Mouse (Mus musculus) neural tube, embryonic 13.5 days (tissue): ENCODE measurements around the gene Spib. TPM values are rescaled to one million over a fixed set of nuclear protein-coding genes. Genes with fewer than 3 reads are reported as not detected.

ENCODE experiments used
- ATAC-seq: fragments of 200-750 bp; cut with Nextera tagmentation; 2 replicates; pipeline ENCODE4 v1.8.0; 2017; ENCODE audit warnings: low read depth, mild to moderate bottlenecking, moderate TSS enrichment, moderate library complexity
- H3K27ac ChIP-seq: fragments of 300-500 bp; sonication (generic); replicated peaks from 2 replicates; pipeline ENCODE4 v1.5.1; 2015; ENCODE audit warnings: moderate library complexity, mild to moderate bottlenecking, inconsistent platforms
- H3K27me3 ChIP-seq: fragments of 300-500 bp; sonication (generic); 2 replicates; pipeline ENCODE4 v1.6.1; 2015; ENCODE audit warnings: mild to moderate bottlenecking, inconsistent platforms
- H3K36me3 ChIP-seq: fragments of 300-500 bp; sonication (generic); 2 replicates; pipeline ENCODE4 v1.6.1; 2015; ENCODE audit warnings: mild to moderate bottlenecking, inconsistent platforms
- H3K4me1 ChIP-seq: fragments of 300-500 bp; sonication (generic); replicated peaks from 2 replicates; pipeline ENCODE4 v1.6.1; 2015; ENCODE audit warnings: inconsistent platforms
- H3K4me2 ChIP-seq: fragments of 300-500 bp; sonication (generic); 2 replicates; pipeline ENCODE4 v1.6.1; 2015; ENCODE audit warnings: inconsistent platforms, mild to moderate bottlenecking, moderate library complexity
- H3K4me3 ChIP-seq: fragments of 300-500 bp; sonication (generic); 2 replicates; pipeline ENCODE4 v1.5.1; 2015; ENCODE audit warnings: mild to moderate bottlenecking, inconsistent platforms
- H3K9ac ChIP-seq: fragments of 300-500 bp; sonication (generic); 2 replicates; pipeline ENCODE4 v1.6.1; 2015; ENCODE audit warnings: moderate library complexity, mild to moderate bottlenecking, inconsistent platforms
- H3K9me3 ChIP-seq: fragments of 300-500 bp; sonication (generic); 2 replicates; pipeline ENCODE4 v1.6.1; 2016; ENCODE audit warnings: inconsistent platforms
- WGBS: fragments of 180-500 bp; shearing (Covaris S2); methylation state at CpG from one replicate; pipeline ENCODE4 v1.1.7; 2015; 5-methylcytosine and 5-hydroxymethylcytosine counted together
- polyA plus RNA-seq: library from polyadenylated mRNA; unstranded; fragments of >200 nt; fragmentation: Nextera tagmentation; extraction: Ambion mirVana; gene quantifications from 2 replicates; pipeline ENCODE4 v1.2.1, GENCODE M21; 2015

Gene Spib
- polyA plus RNA-seq, 1 experiment from 2014 or later: 0.13 TPM

GRCm38 (mm10) chr7:44560435-44561400 lies 28.8 kb upstream of the Spib start:
- Histone ChIP-seq H3K4me3 (no peak overlapping the region), H3K36me3 (no peaks in the 10 kb centered on the region), H3K27me3 (peaks cover 19% of the 10 kb centered on the region), H3K4me1 (no peaks in the 10 kb centered on the region), H3K4me2 (no peak overlapping the region), H3K9me3 (no peaks in the 10 kb centered on the region), H3K27ac (no peak overlapping the region), H3K9ac (0 out of 2 replicates have a peak overlapping the region, but pooled peaks have one; percentile 22)
- WGBS: 55% methylated on average over 18 of the region's 18 CpGs
- peak; percentile 67 for ATAC-seq

GRCm38 (mm10) chr7:44557629-44558028 lies 25.8 kb upstream of the Spib start:
- Histone ChIP-seq H3K27ac (no peak overlapping the region), H3K4me1 (peaks cover 11% of the 10 kb centered on the region)

DNA sequence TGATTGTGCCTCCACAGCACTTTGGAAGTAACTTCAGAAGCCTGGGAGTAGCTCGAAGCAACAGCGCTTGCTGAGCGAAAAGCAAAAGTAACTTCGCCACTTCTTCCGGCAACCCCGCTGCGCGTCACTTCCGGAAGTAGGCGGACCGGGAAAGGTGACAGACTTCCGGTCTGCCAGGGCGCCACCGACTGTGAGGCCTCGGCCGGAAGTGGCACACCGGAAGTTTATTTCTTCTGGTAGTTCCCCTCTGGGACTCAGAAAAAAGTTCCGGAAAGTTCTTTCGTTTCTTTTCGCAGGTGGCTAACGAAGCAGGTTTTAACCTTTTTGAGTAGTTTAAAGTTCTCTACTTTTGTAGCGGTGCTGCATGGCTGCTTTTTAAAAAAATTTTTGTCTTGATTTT lies 22.0 kb upstream of the Spib start, which contains the start of gene Nr1h2:
Nr1h2 (minus strand) TSS at position 126 of the 400 bp plus-strand sequence.
- Histone ChIP-seq H3K9ac (peak within 1 kb of the TSS; percentile 70), H3K4me3 (peak within 1 kb of the TSS; percentile 70), H3K4me2 (peak within 1 kb of the TSS; percentile 64), H3K9me3 (no peaks in the 10 kb centered on the region), H3K4me1 (peaks cover 17% of the 10 kb centered on the region), H3K27ac (peak within 1 kb of the TSS; percentile 91), H3K36me3 (peaks cover 33% of the 10 kb centered on the region), H3K27me3 (peaks cover 12% of the 10 kb centered on the region; the same call in 1 of the 2 replicates)
- ATAC-seq: peak; percentile 84
- under 1% methylated on average over 22 of the region's 22 CpGs for WGBS

More at GRCm38 (mm10) chr7:44557629-44558028, 25.8 kb upstream of the Spib start:
- H3K4me3 ChIP-seq: no peak overlapping the region
- ATAC-seq: no peak
- WGBS: 85% methylated on average over 2 of the region's 2 CpGs
- no peaks in the 10 kb centered on the region for H3K36me3 ChIP-seq
- H3K9ac ChIP-seq: no peak overlapping the region
- H3K4me2 ChIP-seq: no peak overlapping the region
- peaks cover 12% of the 10 kb centered on the region; the same call in 1 of the 2 replicates for H3K27me3 ChIP-seq
- no peaks in the 10 kb centered on the region for H3K9me3 ChIP-seq

DNA sequence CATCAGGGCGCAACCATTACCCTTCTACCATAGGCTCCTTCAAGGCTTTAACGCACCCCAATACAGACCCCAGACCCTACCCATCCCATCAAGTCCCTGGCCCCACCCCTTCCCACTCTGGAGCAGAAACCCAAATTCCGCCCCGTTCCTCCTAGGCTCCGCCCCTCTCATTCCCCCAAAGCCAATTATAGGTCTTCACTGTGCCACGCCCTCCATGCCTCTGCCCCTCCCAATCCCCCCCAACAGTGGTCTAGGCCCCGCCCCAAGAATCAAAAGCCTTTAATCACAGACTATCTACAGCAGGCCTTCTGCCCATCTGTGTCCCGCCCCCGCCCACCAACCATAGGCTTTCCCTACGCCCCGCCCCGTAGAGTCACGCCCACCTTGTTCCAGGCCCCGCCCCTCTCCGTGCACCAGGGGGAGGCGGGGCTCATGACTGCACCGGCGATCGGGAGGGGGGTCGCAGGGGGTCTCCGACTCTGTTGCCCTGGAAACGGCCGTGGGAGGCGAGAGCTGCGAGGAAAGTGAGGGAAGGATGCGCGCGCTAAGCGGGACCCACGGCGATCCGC lies 21.4 kb upstream of the Spib start:
- under 1% methylated on average over 32 of the region's 32 CpGs for whole genome bisulfite sequencing
- Histone ChIP-seq H3K27ac (peak overlapping the region; percentile 91), H3K36me3 (peaks cover 33% of the 10 kb centered on the region), H3K27me3 (peaks cover 12% of the 10 kb centered on the region; the same call in 1 of the 2 replicates), H3K9ac (peak overlapping the region; percentile 70), H3K9me3 (no peaks in the 10 kb centered on the region), H3K4me3 (peak overlapping the region; percentile 70), H3K4me2 (peak overlapping the region; percentile 64), H3K4me1 (peaks cover 19% of the 10 kb centered on the region)
- peak; percentile 84 for ATAC-seq

DNA sequence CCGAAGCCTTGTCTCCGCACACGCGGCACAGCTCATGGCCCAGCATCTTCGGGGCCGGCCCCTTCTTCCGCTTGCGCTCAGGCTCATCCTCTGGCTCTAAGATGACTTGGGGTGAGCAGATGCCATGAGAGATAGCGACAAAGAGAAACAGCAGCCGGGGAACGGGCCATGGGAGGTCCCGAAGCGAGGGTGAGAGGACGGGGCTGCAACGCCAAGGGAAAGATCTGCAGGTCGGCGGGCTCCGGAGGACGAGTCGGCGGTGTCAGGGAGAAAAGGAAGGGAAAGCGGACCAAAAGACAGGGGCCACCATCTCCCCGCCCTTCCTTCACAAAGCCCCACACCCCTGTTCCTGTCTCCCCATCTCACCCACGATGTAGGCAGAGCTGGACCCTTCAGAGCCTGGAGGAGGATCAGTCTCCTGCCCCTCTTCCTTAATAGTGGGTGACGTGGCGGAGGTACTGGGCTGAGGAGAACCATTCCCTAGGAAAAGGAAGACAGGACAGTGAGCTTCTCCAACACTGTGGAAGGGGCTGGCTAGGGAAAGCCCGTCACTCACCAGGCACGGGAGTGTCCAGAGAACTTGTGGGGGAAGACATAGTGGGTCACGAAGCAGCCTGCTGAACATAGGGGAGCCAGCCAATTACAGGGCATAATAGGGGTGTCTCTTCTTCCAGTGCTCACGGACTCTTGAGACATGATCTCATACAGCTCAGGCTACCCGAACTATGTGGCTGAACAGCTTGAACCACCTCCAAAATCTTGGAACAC lies 20.5 kb upstream of the Spib start:
- Histone ChIP-seq H3K9ac (no peak overlapping the region), H3K4me3 (peak overlapping the region; percentile 70), H3K4me1 (peaks cover 29% of the 10 kb centered on the region), H3K9me3 (no peaks in the 10 kb centered on the region), H3K36me3 (peaks cover 33% of the 10 kb centered on the region), H3K27ac (0 out of 2 replicates have a peak overlapping the region, but pooled peaks have one; percentile 91), H3K27me3 (peaks cover 12% of the 10 kb centered on the region; the same call in 1 of the 2 replicates), H3K4me2 (peak overlapping the region; percentile 64)
- 84% methylated on average over 31 of the region's 31 CpGs for WGBS
- ATAC-seq: no peak

DNA sequence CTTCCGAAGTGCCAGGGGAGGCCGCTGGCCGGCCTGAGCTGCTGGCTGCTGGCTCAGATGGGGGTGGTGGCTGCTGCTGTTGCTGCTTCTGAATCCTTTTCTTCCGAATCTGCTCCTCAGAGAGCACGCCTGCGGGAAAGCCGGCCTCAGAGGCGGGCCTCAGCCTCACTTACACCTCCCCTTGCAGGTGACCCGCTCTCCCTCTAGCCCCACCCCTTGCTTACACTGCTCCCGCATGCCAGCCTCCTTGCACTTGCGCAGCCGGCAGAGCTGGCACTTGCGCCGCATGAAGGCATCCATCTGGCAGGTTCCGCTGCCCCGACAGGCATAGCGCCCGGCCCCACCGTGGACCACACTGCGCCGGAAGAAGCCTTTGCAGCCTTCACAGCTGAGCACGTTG lies 19.9 kb upstream of the Spib start:
- Histone ChIP-seq H3K4me1 (peaks cover 32% of the 10 kb centered on the region), H3K4me3 (no peak overlapping the region), H3K36me3 (peaks cover 33% of the 10 kb centered on the region), H3K4me2 (no peak overlapping the region), H3K27me3 (0 out of 2 replicates have a peak, but pooled peaks cover 8% of the 10 kb centered on the region), H3K9me3 (no peaks in the 10 kb centered on the region), H3K9ac (no peak overlapping the region), H3K27ac (no peak overlapping the region)
- no peak for ATAC-seq
- 74% methylated on average over 22 of the region's 22 CpGs for WGBS

- no peak overlapping the region for H3K9ac ChIP-seq
- H3K36me3 ChIP-seq: peaks cover 33% of the 10 kb centered on the region
- no peak overlapping the region for H3K4me3 ChIP-seq
- H3K4me1 ChIP-seq: peaks cover 32% of the 10 kb centered on the region
- no peaks in the 10 kb centered on the region for H3K9me3 ChIP-seq
- H3K4me2 ChIP-seq: no peak overlapping the region
- 93% methylated on average over 21 of the region's 21 CpGs for WGBS
- no peak for ATAC-seq
- H3K27ac ChIP-seq: no peak overlapping the region
- 0 out of 2 replicates have a peak, but pooled peaks cover 5% of the 10 kb centered on the region for H3K27me3 ChIP-seq
Measured at GRCm38 (mm10) chr7:44551301-44551700, 19.4 kb upstream of the Spib start.

DNA sequence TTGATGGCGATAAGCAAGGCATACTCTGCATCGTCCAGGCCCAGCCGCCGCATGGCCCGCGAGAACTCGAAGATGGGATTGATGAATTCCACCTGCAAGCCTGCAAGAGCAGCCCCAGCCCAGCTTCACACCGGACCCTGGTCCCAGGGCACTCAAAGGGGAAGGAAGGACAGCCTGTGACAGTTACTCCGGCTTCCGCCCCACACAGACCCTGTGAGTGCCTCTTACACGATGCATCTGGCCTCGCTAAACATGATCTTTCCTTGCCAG lies 18.5 kb upstream of the Spib start:
- ATAC-seq: no peak

GRCm38 (mm10) chr7:44549621-44550408 lies 17.9 kb upstream of the Spib start:
- no peaks in the 10 kb centered on the region for H3K9me3 ChIP-seq
- peak overlapping the region; percentile 8; the same call in 1 of the 2 replicates for H3K9ac ChIP-seq
- H3K27me3 ChIP-seq: no peaks in the 10 kb centered on the region
- peaks cover 32% of the 10 kb centered on the region for H3K4me1 ChIP-seq
- H3K4me3 ChIP-seq: no peak overlapping the region
- ATAC-seq: no peak
- no peak overlapping the region for H3K27ac ChIP-seq
- peaks cover 33% of the 10 kb centered on the region for H3K36me3 ChIP-seq
- WGBS: 95% methylated on average over 23 of the region's 23 CpGs
- no peak overlapping the region for H3K4me2 ChIP-seq

More for the DNA sequence above, 18.5 kb upstream of the Spib start:
- Histone ChIP-seq H3K36me3 (peaks cover 33% of the 10 kb centered on the region), H3K9ac (peak overlapping the region; percentile 8; the same call in 1 of the 2 replicates), H3K27ac (no peak overlapping the region), H3K4me2 (no peak overlapping the region), H3K27me3 (no peaks in the 10 kb centered on the region), H3K4me3 (no peak overlapping the region), H3K4me1 (peaks cover 32% of the 10 kb centered on the region), H3K9me3 (no peaks in the 10 kb centered on the region)
- WGBS: 95% methylated on average over 12 of the region's 12 CpGs

GRCm38 (mm10) chr7:44548497-44549087 lies 16.7 kb upstream of the Spib start, which contains the start of gene Pold1:
Pold1 (minus strand) TSS chr7:44548849.
- WGBS: under 1% methylated on average over 43 of the region's 43 CpGs
- Histone ChIP-seq H3K4me1 (peaks cover 27% of the 10 kb centered on the region), H3K27ac (0 out of 2 replicates have a peak within 1 kb of the TSS, but pooled peaks have one; percentile 63), H3K4me2 (peak within 1 kb of the TSS; percentile 94), H3K9me3 (no peaks in the 10 kb centered on the region), H3K27me3 (no peaks in the 10 kb centered on the region), H3K36me3 (peaks cover 33% of the 10 kb centered on the region), H3K9ac (peak within 1 kb of the TSS; percentile 74), H3K4me3 (peak within 1 kb of the TSS; percentile 57)
- peak; percentile 87 for ATAC-seq

DNA sequence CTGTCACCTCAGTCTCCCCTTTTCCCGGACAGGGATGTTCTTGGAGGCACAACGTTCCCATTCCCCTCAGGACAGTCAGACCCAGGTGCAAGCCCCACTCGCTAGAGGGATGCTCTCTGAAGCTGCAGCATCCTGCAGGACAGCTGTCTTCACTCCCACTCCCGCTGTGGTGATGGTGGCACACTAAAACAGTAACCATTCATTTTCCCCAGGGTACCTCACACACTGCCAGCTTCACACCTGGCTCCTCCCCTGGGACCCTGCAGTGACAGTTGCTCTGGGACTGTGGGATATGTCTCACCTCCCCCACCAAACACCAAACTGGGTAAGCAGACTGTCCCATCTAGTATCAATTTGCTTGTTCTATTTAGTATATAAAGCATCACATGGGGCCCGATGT lies 15.9 kb upstream of the Spib start:
- Histone ChIP-seq H3K27me3 (no peaks in the 10 kb centered on the region), H3K4me1 (peaks cover 22% of the 10 kb centered on the region), H3K4me3 (peak overlapping the region; percentile 57), H3K9ac (peak overlapping the region; percentile 74), H3K4me2 (peak overlapping the region; percentile 94), H3K27ac (no peak overlapping the region), H3K36me3 (peaks cover 33% of the 10 kb centered on the region), H3K9me3 (no peaks in the 10 kb centered on the region)
- no peak for ATAC-seq
- WGBS: 20% methylated on average over 5 of the region's 5 CpGs
